Mouse (Mus musculus): ENCODE data around the gene Crybb3.
"Not testable (repeated sequence)": the region's sequence is repeated elsewhere in the genome, so short reads cannot be mapped to it uniquely, and the experiment has no call there.

Crybb3 gene

DNA sequence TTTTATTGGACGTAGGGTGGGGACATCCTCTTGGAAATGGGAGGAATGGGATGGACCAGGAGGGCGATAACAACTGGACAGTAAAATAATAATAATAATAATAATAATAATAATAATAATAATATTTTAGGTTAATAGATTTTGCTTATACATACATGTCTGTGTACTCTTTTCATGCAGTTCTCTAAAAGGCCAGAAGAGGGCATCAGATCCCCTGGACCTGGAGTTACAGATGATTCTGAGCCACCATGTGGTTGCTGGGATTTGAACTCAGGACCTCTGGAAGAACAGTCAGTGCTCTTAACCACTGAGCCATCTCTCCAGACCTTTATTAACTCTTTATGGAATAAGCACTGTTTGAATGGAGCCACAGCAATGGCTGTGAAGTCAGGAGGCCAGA lies 28.3 kb upstream of the Crybb3 start:
- H3K27me3 ChIP-seq (ENCODE audit: insufficient read depth, low read length); H3K9me3 ChIP-seq (ENCODE audit: low read length); H3K4me3 ChIP-seq (replicated peaks; ENCODE audit: low read length); H3K36me3 ChIP-seq (ENCODE audit: insufficient read depth, low read length): not testable (repeated sequence)
- peaks cover 62% of the 10 kb centered on the region for H3K4me1 ChIP-seq (replicated peaks; ENCODE audit: low read depth, low read length)
- TF ChIP-seq CTCF (conservative IDR thresholded peaks at IDR 0.05; ENCODE audit: low read length), result peak; percentile 29; the same call in 1 of the 2 replicates

DNA sequence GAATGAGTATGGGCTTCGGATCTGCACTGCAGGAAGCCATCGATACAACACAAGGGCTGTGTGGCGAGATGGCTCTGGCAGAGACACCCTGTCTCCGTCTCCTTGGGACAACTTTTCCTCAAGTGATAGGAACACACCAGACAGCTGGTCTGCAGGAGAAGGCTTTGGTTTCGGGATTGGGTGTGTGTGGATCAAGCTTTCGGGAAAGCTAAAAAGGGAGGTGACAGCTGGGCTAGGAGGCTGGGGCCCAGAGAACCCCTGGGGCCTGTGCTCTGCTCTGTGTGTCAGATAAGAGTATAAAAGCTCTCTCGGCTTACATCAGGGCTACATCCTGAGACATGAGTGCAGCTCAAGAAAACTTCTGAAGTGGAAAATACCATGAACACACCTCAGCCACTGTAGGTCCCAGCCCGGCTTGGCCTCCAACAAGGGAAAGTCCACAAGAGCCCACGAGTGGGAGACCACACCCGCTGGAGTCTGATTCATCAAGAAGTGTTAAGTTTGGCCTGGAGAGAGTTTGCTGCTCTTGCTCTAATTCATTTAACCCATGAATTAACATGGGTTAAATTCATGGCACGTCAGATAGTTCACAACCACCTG lies 26.9 kb upstream of the Crybb3 start:
- H3K4me1 ChIP-seq (replicated peaks; ENCODE audit: low read depth, low read length), result peaks cover 51% of the 10 kb centered on the region
- TF ChIP-seq POU5F1 (IDR thresholded peaks at IDR 0.05; ENCODE audit: borderline replicate concordance, low read length), result no peak
- no peak; the same call in 1 of the 2 replicates for TF ChIP-seq CTCF (conservative IDR thresholded peaks at IDR 0.05; ENCODE audit: low read length)
- no peak for TF ChIP-seq NANOG (IDR thresholded peaks at IDR 0.05; ENCODE audit: borderline replicate concordance, low read length)

DNA sequence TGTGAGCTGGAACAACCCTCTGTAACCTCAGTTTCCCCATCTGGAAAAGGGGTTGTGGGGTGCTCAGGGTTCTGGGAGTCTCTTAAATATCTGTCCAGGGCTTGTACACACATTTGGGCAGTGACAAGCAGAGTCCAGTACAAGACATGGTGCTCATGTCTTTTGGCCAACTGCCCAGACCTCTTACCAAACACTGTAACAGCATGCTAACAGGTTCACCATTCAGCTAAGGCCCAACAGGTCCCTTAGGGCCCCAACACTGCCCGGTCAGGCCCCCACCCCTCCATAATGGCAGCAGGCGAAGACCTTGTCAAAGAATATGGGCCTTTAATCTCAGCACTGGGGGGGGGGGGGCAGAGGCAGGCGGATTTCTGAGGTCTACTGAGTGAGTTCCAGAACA lies 26.3 kb upstream of the Crybb3 start:
- no peak overlapping the region for H3K4me3 ChIP-seq (replicated peaks; ENCODE audit: low read length)
- no peaks in the 10 kb centered on the region for H3K36me3 ChIP-seq (ENCODE audit: insufficient read depth, low read length)
- no peaks in the 10 kb centered on the region for H3K9me3 ChIP-seq (ENCODE audit: low read length)
- peaks cover 46% of the 10 kb centered on the region for H3K4me1 ChIP-seq (replicated peaks; ENCODE audit: low read depth, low read length)
- no peaks in the 10 kb centered on the region for H3K27me3 ChIP-seq (ENCODE audit: insufficient read depth, low read length)
- TF ChIP-seq POU5F1 (IDR thresholded peaks at IDR 0.05; ENCODE audit: borderline replicate concordance, low read length), result no peak

More for the DNA sequence above, 26.9 kb upstream of the Crybb3 start:
- Histone ChIP-seq H3K4me3 (replicated peaks; ENCODE audit: low read length) (no peak overlapping the region), H3K27me3 (ENCODE audit: insufficient read depth, low read length) (no peaks in the 10 kb centered on the region), H3K9me3 (ENCODE audit: low read length) (no peaks in the 10 kb centered on the region), H3K36me3 (ENCODE audit: insufficient read depth, low read length) (no peaks in the 10 kb centered on the region)

DNA sequence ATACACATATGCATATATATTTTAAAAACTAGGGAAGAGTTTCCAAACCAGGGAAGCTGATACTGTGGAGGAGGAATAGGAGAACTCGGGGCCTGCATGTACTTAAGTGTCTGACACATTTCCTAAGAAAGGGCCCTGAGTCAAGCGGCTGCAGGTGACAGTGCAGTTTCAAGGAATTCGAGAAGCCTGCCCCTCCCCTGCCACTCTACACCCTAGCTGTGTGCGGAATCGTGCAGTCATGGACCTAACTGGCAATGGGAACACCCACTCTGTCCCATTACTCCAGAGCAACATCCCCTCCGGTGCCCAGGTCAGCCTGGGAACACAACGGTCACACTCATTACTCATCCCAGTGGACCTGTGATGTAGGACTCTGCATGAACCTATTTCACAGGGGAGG lies 25.2 kb upstream of the Crybb3 start:
- Histone ChIP-seq H3K4me1 (replicated peaks; ENCODE audit: low read depth, low read length) (peaks cover 37% of the 10 kb centered on the region), H3K9me3 (ENCODE audit: low read length) (no peaks in the 10 kb centered on the region), H3K36me3 (ENCODE audit: insufficient read depth, low read length) (no peaks in the 10 kb centered on the region), H3K27me3 (ENCODE audit: insufficient read depth, low read length) (no peaks in the 10 kb centered on the region), H3K4me3 (replicated peaks; ENCODE audit: low read length) (no peak overlapping the region)
- TF ChIP-seq CTCF (conservative IDR thresholded peaks at IDR 0.05; ENCODE audit: low read length) (no peak), NANOG (IDR thresholded peaks at IDR 0.05; ENCODE audit: borderline replicate concordance, low read length) (no peak), POU5F1 (IDR thresholded peaks at IDR 0.05; ENCODE audit: borderline replicate concordance, low read length) (no peak)

DNA sequence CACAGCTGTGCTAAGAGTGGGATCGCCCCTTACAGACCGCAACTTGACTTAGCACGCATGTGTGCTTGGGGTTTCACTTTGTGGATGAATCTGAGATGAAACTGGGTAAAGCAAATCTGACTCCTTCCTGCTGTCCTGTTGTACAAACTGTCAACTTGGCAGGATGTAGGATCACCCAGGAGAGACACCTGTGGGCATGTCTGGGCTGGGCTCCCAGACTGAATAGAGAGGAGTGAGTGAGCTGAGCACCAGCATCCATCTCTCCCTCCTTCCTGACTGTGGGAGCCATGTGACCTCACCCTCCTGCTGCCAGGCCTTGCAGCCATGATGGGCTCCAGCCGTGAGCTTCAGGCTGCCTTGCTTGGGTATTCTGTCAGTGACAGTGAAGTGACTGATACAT lies 24.1 kb upstream of the Crybb3 start:
- no peak for TF ChIP-seq POU5F1 (IDR thresholded peaks at IDR 0.05; ENCODE audit: borderline replicate concordance, low read length)
- TF ChIP-seq CTCF (conservative IDR thresholded peaks at IDR 0.05; ENCODE audit: low read length), result no peak
- TF ChIP-seq NANOG (IDR thresholded peaks at IDR 0.05; ENCODE audit: borderline replicate concordance, low read length), result no peak
- H3K36me3 ChIP-seq (ENCODE audit: insufficient read depth, low read length), result no peaks in the 10 kb centered on the region

DNA sequence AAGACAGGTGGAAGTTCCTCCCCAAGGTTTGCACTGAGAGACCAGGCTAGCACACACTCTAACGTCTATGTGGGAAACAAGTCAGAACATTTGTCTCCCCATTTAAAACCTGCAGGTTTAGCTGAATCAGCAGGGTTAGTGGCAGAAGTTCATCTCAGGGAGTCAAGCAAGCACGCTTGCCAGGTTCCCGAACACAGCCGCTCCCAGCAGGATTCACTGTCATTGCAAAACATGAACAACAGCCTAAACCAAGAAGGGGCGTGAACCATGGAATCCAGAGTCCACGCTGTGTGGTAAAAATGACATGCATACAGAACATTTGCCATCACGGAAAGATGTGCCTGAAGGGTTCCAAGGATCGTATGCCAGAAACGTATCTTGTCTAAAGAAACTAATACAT lies 23.7 kb upstream of the Crybb3 start:
- TF ChIP-seq NANOG (IDR thresholded peaks at IDR 0.05; ENCODE audit: borderline replicate concordance, low read length) (no peak), CTCF (conservative IDR thresholded peaks at IDR 0.05; ENCODE audit: low read length) (no peak), POU5F1 (IDR thresholded peaks at IDR 0.05; ENCODE audit: borderline replicate concordance, low read length) (no peak)
- Histone ChIP-seq H3K36me3 (ENCODE audit: insufficient read depth, low read length) (no peaks in the 10 kb centered on the region), H3K9me3 (ENCODE audit: low read length) (no peaks in the 10 kb centered on the region), H3K4me1 (replicated peaks; ENCODE audit: low read depth, low read length) (peaks cover 28% of the 10 kb centered on the region), H3K4me3 (replicated peaks; ENCODE audit: low read length) (no peak overlapping the region), H3K27me3 (ENCODE audit: insufficient read depth, low read length) (no peaks in the 10 kb centered on the region)

More for the DNA sequence above, 24.1 kb upstream of the Crybb3 start:
- peaks cover 28% of the 10 kb centered on the region for H3K4me1 ChIP-seq (replicated peaks; ENCODE audit: low read depth, low read length)
- H3K27me3 ChIP-seq (ENCODE audit: insufficient read depth, low read length), result no peaks in the 10 kb centered on the region
- no peak overlapping the region for H3K4me3 ChIP-seq (replicated peaks; ENCODE audit: low read length)
- no peaks in the 10 kb centered on the region for H3K9me3 ChIP-seq (ENCODE audit: low read length)

DNA sequence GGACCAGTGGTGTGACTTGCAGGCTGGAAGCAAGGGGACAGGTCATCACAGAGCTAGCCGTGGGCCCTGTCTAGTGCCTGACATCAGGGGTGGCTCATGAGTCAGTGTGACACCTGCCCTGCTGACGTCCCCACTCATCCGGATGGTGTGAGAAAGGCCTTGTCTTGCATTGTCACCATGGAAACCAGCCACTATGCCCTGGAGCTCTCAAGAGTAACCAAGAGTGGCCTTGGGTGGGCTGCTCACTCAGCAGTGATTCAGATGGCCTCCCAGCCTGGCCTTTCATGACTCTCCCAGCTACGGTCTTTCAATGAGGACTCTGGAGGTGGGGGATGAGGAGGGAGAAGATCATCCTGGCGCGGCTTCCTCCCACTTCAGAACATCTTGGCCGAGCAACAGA lies 21.1 kb upstream of the Crybb3 start:
- no peaks in the 10 kb centered on the region for H3K27me3 ChIP-seq (ENCODE audit: insufficient read depth, low read length)
- no peaks in the 10 kb centered on the region for H3K9me3 ChIP-seq (ENCODE audit: low read length)
- H3K4me1 ChIP-seq (replicated peaks; ENCODE audit: low read depth, low read length), result peaks cover 20% of the 10 kb centered on the region
- TF ChIP-seq CTCF (conservative IDR thresholded peaks at IDR 0.05; ENCODE audit: low read length), result no peak
- TF ChIP-seq NANOG (IDR thresholded peaks at IDR 0.05; ENCODE audit: borderline replicate concordance, low read length), result no peak
- TF ChIP-seq POU5F1 (IDR thresholded peaks at IDR 0.05; ENCODE audit: borderline replicate concordance, low read length), result no peak
- H3K4me3 ChIP-seq (replicated peaks; ENCODE audit: low read length), result no peak overlapping the region
- H3K36me3 ChIP-seq (ENCODE audit: insufficient read depth, low read length), result peaks cover 3% of the 10 kb centered on the region; the same call in 1 of the 2 replicates

DNA sequence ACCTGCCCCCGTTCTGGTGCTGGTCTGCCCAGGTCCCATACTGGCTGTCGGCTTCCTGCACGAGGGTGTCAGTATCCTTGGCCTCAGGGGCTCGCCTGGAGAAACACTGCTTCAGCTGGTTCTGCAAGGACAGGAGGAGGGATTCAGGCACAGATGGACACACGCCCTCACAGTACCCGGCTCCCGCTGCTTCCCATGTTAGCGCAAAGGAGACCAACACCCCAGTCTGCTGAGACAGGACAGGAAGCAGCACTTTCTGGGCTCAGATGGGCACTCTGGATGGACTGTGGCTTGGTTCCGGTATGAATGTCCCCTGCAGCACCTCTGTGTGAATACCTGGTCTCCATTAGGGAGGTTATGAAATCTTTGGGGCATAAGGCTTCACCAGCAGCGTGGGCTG lies 20.1 kb upstream of the Crybb3 start:
- H3K36me3 ChIP-seq (ENCODE audit: insufficient read depth, low read length), result peaks cover 7% of the 10 kb centered on the region

DNA sequence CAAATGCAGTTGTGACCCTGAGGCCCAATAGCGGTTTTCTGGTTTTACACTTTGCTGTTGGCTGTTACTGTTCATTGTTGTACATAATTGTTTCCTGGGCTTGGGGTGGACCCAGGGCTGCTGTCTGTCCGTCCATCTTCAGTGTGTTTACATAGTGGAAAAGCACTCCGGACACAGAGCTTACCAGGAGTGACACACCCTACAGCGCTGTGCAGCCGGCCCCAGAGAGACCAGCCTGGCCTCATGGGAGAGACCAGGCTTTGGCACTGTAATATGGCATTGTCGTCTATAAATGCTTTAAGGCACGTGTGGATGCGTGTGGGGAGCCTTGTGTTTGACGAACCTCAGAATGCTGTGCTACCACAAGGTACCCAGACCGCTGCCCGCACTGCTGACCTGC lies 19.0 kb upstream of the Crybb3 start:
- no peak overlapping the region for H3K4me3 ChIP-seq (replicated peaks; ENCODE audit: low read length)
- peaks cover 9% of the 10 kb centered on the region for H3K4me1 ChIP-seq (replicated peaks; ENCODE audit: low read depth, low read length)
- peaks cover 16% of the 10 kb centered on the region for H3K36me3 ChIP-seq (ENCODE audit: insufficient read depth, low read length)
- H3K9me3 ChIP-seq (ENCODE audit: low read length), result no peaks in the 10 kb centered on the region
- TF ChIP-seq NANOG (IDR thresholded peaks at IDR 0.05; ENCODE audit: borderline replicate concordance, low read length) (no peak), POU5F1 (IDR thresholded peaks at IDR 0.05; ENCODE audit: borderline replicate concordance, low read length) (no peak), CTCF (conservative IDR thresholded peaks at IDR 0.05; ENCODE audit: low read length) (no peak)
- no peaks in the 10 kb centered on the region for H3K27me3 ChIP-seq (ENCODE audit: insufficient read depth, low read length)

More for the DNA sequence above, 20.1 kb upstream of the Crybb3 start:
- H3K9me3 ChIP-seq (ENCODE audit: low read length), result no peaks in the 10 kb centered on the region
- no peaks in the 10 kb centered on the region for H3K27me3 ChIP-seq (ENCODE audit: insufficient read depth, low read length)
- H3K4me3 ChIP-seq (replicated peaks; ENCODE audit: low read length), result no peak overlapping the region
- TF ChIP-seq NANOG (IDR thresholded peaks at IDR 0.05; ENCODE audit: borderline replicate concordance, low read length), result no peak
- no peak for TF ChIP-seq POU5F1 (IDR thresholded peaks at IDR 0.05; ENCODE audit: borderline replicate concordance, low read length)
- no peak for TF ChIP-seq CTCF (conservative IDR thresholded peaks at IDR 0.05; ENCODE audit: low read length)
- peaks cover 13% of the 10 kb centered on the region for H3K4me1 ChIP-seq (replicated peaks; ENCODE audit: low read depth, low read length)
